Mouse (Mus musculus) bone marrow macrophage, adult 2 months (primary cell): ENCODE data around the gene Hira.

Experiments used
- CTCF ChIP-seq: IDR thresholded peaks from 2 replicates; pipeline ENCODE4 v1.5.1; 2012; ENCODE audit warnings: low read depth, mild to moderate bottlenecking, low read length, moderate library complexity
- POLR2A ChIP-seq: IDR thresholded peaks from 2 replicates; pipeline ENCODE4 v1.6.1; 2012; ENCODE audit warnings: mild to moderate bottlenecking, low read depth, low read length, borderline replicate concordance

- TF ChIP-seq CTCF (no peak), POLR2A (no peak)
These were observed 18.4 kb downstream of the Hira start for GRCm38 (mm10) chr16:18895249-18895648.
